Mouse (Mus musculus) embryonic facial prominence, embryonic 11.5 days (tissue): ENCODE data around the gene Sipa1l2. TPM values are rescaled to one million over a fixed set of nuclear protein-coding genes. Genes with fewer than 3 reads are reported as not detected.

Experiments used
- ATAC-seq: fragments of 200-750 bp; cut with Nextera tagmentation; replicated peaks from 2 replicates; pipeline ENCODE4 v1.8.0; 2017; ENCODE audit warnings: low read depth; ENCODE audit not compliant: insufficient number of reproducible peaks, low FRiP score, low TSS enrichment
- DNase-seq: peaks from one replicate; pipeline ENCODE4 v3.0.0-alpha.2; 2015; ENCODE audit warnings: low spot score
- H3K27ac ChIP-seq: fragments of 300-500 bp; sonication (generic); replicated peaks from 2 replicates; pipeline ENCODE4 v1.5.1; 2014; ENCODE audit warnings: mild to moderate bottlenecking, low read depth, low read length, control low read depth
- H3K27me3 ChIP-seq: fragments of 300-500 bp; sonication (generic); 2 replicates; pipeline ENCODE4 v1.6.1; 2014; ENCODE audit warnings: mild to moderate bottlenecking, low read length, moderate library complexity, mixed read lengths; ENCODE audit not compliant: control insufficient read depth, insufficient read depth
- H3K36me3 ChIP-seq: fragments of 300-500 bp; sonication (generic); replicated peaks from 2 replicates; pipeline ENCODE4 v1.6.1; 2014; ENCODE audit warnings: low read depth, mild to moderate bottlenecking, low read length, moderate library complexity, mixed read lengths; ENCODE audit not compliant: control insufficient read depth, insufficient read depth
- H3K4me1 ChIP-seq: fragments of 300-500 bp; sonication (generic); 2 replicates; pipeline ENCODE4 v1.6.1; 2014; ENCODE audit warnings: low read length, mixed read lengths; ENCODE audit not compliant: control insufficient read depth, insufficient read depth
- H3K4me2 ChIP-seq: fragments of 300-500 bp; sonication (generic); 2 replicates; pipeline ENCODE4 v1.6.1; 2014; ENCODE audit warnings: low read depth, mild to moderate bottlenecking, control low read depth, low read length, moderate library complexity
- H3K4me3 ChIP-seq: fragments of 300-500 bp; sonication (generic); 2 replicates; pipeline ENCODE4 v1.5.1; 2014; ENCODE audit warnings: low read depth, low read length, control low read depth
- H3K9ac ChIP-seq: fragments of 300-500 bp; sonication (generic); replicated peaks from 2 replicates; pipeline ENCODE4 v1.6.1; 2014; ENCODE audit warnings: mild to moderate bottlenecking, control low read depth, low read length
- H3K9me3 ChIP-seq: fragments of 300-500 bp; sonication (generic); replicated peaks from 2 replicates; pipeline ENCODE4 v1.6.1; 2016; ENCODE audit warnings: mild to moderate bottlenecking, low read length, inconsistent platforms, mixed read lengths; ENCODE audit not compliant: control insufficient read depth
- WGBS: fragments of 180-500 bp; shearing (Covaris S2); extraction: QIAGEN DNeasy Blood & Tissue Kit; methylation state at CpG from one replicate; pipeline ENCODE4 v1.1.7; 2014; 5-methylcytosine and 5-hydroxymethylcytosine counted together
- polyA plus RNA-seq: library from polyadenylated mRNA; unstranded; fragments of >200 nt; fragmentation: Nextera tagmentation; extraction: Ambion mirVana; gene quantifications from 2 replicates; pipeline ENCODE4 v1.2.1, GENCODE M21; 2014

The Sipa1l2 gene
- polyA plus RNA-seq: 9.4 and 9.6 TPM in 2 replicates

DNA sequence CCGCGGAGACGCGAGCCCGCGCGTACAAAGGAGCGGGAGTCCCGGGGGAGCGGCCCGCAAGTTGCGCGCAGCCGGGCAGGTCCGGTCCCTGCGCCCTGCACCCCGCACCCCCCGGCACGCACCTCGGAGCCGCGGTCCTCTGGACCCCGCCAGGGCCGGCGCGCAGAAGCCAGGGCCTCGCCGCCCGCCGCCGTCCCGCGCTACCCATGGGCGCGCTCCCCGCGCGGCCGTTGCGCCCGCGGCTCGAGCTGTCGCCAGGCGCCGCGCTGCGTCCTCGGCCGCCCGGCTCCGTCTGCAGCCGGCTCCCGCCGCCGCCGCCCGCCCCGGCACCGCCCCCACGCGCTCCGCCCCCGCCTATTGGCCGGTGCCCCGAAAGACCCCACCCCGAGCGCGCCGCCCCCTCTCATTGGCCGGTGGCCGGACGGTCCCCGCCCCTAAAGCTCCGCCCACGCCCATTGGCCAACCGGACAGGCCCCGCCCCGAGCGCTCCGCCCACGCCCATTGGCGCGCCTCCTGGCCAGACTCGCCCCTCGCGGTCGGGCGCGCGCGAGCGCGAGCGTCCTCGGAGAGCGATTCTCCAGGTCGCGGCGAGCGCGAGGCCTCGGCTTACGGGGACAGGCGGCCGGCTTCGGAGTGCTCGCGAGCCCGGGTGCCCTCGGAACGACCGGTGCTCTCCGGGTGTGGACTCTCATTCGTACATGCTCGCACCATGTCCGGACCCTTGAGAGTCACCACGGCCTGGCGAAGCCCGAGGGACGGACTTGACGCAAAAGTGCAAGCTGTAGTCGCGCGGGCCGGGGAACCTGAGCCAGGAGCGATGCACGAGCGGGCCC is at the start of gene Sipa1l2:
TSS of gene Sipa1l2 (minus strand) at position 276 of the 833 bp plus-strand sequence.
- H3K9ac ChIP-seq: peak within 1 kb of the TSS; percentile 78
- H3K4me3 ChIP-seq: peak within 1 kb of the TSS; percentile 83
- peak; percentile 87 for ATAC-seq
- H3K27ac ChIP-seq: no peak within 1 kb of the TSS
- 0 out of 2 replicates have a peak, but pooled peaks cover 3% of the 10 kb centered on the region for H3K27me3 ChIP-seq
- peak; percentile 99 for DNase-seq
- no peaks in the 10 kb centered on the region for H3K9me3 ChIP-seq
- peak within 1 kb of the TSS; percentile 94 for H3K4me2 ChIP-seq
- H3K4me1 ChIP-seq: peaks cover 7% of the 10 kb centered on the region
- WGBS: 0% methylated on average over 78 of the region's 129 CpGs
- no peaks in the 10 kb centered on the region for H3K36me3 ChIP-seq

DNA sequence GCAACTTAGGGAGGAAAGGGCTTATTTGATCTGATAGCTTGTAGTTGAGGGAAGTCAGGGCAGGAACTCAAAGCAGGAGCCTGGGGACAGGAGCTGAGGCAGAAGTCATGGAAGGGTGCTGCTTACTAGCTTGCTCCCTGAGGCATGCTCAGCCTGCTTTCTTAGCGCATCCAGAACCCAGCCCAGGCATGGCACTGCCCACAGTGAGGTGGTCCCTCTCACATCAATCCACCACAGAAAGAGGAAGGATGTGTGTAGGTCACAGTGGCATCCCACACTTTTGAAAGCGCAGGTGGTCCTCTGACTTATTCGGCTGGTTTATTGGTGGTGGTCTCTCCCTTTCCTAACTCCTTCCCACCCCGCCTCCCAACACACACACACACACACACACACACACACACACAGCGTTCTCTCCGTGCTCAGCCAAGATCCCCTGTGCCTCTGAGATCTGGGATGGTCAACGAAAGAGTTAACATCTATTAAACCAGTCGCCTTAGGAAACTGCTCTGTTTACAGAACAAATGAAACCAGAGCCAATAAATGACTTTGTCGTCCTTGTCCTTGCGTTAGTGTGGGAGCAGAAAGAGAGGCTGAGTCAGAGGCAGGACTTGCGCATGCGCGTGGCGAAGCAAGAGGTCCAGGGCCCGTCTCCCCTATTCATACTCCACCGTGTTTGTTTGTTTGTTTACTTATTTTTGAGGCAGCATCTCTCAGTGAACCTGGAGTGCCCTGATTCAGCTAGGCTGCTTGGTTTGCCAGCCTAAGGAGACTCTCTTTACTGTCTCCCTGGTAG is 49.1 kb upstream of the Sipa1l2 start:
- DNase-seq: no peak
- no peak overlapping the region for H3K9ac ChIP-seq
- H3K4me2 ChIP-seq: no peak overlapping the region
- H3K36me3 ChIP-seq: no peaks in the 10 kb centered on the region
- WGBS: 71% methylated on average over 16 of the region's 16 CpGs
- H3K9me3 ChIP-seq: no peaks in the 10 kb centered on the region
- no peak for ATAC-seq
- no peak overlapping the region for H3K27ac ChIP-seq
- no peak overlapping the region for H3K4me3 ChIP-seq
- no peaks in the 10 kb centered on the region for H3K27me3 ChIP-seq
- no peaks in the 10 kb centered on the region; the same call in 1 of the 2 replicates for H3K4me1 ChIP-seq

DNA sequence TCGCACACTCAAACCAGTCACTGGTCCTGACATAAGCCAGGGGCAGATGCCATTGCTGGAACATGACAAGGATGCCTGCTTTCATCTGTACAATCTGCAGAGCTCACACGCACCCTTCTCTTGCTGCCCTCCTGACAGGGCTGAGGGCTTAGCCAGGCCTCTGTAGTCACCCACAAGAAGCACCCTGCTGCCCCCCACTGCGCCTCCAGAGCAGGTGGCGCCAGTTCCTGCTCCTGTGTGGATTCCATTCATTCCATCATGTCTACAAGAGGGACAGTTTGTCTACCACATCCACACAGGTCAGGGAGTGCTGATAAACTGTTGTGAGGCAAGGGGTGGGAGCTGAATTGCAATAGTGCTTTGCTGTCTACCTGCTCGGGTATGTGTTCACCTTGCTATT is 47.3 kb upstream of the Sipa1l2 start:
- Histone ChIP-seq H3K9ac (no peak overlapping the region), H3K9me3 (no peaks in the 10 kb centered on the region), H3K4me2 (no peak overlapping the region), H3K36me3 (no peaks in the 10 kb centered on the region), H3K27me3 (no peaks in the 10 kb centered on the region), H3K4me1 (no peaks in the 10 kb centered on the region; the same call in 1 of the 2 replicates), H3K4me3 (no peak overlapping the region), H3K27ac (no peak overlapping the region)
- WGBS: 73% methylated on average over 5 of the region's 5 CpGs
- DNase-seq (no peak), ATAC-seq (no peak)

DNA sequence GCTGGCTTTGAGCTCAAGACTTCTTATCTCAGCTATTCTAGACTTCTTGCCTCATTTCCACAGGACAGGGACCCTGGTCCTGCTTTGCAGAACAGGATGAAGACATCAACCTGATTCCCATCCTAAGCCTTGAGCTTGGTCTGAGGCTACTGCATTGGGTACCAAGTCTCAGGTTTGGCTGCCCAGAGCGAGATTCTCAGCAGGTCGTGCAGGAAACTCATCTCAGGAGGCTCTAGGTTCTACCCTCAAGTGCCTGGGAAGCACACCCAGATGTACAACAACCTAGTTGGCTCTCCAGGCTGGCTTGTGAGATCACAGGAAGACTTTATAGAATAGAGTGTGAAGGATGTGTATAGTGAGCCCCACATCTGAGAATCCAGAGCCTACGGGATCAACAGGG is 46.4 kb upstream of the Sipa1l2 start:
- ATAC-seq: no peak
- WGBS: 86% methylated on average over 3 of the region's 3 CpGs
- Histone ChIP-seq H3K4me2 (no peak overlapping the region), H3K36me3 (no peaks in the 10 kb centered on the region), H3K9me3 (no peaks in the 10 kb centered on the region), H3K9ac (no peak overlapping the region), H3K4me1 (no peaks in the 10 kb centered on the region; the same call in 1 of the 2 replicates), H3K4me3 (no peak overlapping the region), H3K27me3 (no peaks in the 10 kb centered on the region), H3K27ac (no peak overlapping the region)
- no peak for DNase-seq

DNA sequence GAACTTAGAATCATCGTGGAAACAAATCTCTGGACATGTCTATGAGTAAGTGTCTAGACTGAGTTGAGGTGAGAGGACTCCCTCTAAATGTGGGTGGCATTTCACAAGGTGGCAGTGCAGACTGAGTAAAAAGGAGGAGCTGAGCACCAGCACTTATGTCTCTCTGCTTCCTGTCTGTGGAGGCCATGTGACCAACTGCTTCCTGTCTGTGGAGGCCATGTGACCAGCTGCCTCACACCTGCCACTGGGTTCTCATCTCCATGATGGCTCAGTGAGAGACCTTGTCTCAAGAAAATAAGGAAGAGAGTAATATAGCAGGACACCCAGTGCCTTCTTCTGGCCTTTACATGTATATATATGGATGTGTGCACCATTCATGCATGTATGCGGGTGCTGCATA is 43.9 kb upstream of the Sipa1l2 start:
- H3K36me3 ChIP-seq: no peaks in the 10 kb centered on the region
- H3K27me3 ChIP-seq: no peaks in the 10 kb centered on the region
- no peak overlapping the region for H3K9ac ChIP-seq
- ATAC-seq: no peak
- no peak overlapping the region for H3K4me2 ChIP-seq
- H3K27ac ChIP-seq: no peak overlapping the region
- no peaks in the 10 kb centered on the region for H3K4me1 ChIP-seq
- DNase-seq: no peak
- WGBS: 93% methylated on average over 2 of the region's 2 CpGs
- no peak overlapping the region for H3K4me3 ChIP-seq
- H3K9me3 ChIP-seq: no peaks in the 10 kb centered on the region

DNA sequence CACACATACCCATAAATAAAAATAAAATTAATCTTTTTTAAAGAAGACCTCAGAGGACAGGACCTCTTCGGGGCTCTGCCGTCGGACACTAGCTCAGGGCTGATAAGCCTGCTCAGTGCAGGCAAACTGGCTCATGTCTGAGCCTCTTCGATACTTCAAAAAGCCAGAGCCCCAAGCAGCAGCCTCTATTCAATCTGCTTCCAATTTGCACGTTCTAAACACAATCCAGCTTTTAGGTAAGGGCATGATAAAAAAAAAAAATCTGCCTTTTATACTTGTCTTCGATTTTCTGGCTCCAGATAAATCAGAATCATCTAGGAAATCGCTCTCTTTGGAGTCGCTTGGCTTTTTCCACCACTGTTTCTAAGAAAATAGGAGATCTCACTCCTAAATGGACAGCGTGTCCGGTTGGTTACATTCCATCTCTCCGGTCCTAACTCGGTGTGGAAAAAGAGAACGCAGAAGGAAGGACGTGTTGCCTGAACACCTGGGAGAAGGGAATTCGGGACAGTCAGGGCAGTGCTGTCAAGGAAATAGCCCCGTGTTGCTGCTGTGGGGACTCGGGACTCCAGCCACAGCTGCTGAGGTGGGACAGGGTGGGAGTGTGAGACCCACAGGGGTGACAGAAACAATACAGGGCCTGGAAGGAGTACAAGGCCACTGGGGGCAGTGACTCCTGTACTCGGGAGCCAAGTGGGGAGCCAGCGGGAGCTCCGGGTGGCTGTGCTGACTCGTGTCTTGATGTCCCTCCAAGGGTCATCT is 42.4 kb upstream of the Sipa1l2 start:
- H3K27me3 ChIP-seq: no peaks in the 10 kb centered on the region
- DNase-seq (peak; percentile 54), ATAC-seq (no peak)
- no peak overlapping the region for H3K27ac ChIP-seq
- H3K9me3 ChIP-seq: no peaks in the 10 kb centered on the region
- H3K36me3 ChIP-seq: no peaks in the 10 kb centered on the region
- 75% methylated on average over 21 of the region's 21 CpGs for WGBS
- H3K4me3 ChIP-seq: no peak overlapping the region
- no peaks in the 10 kb centered on the region for H3K4me1 ChIP-seq
- no peak overlapping the region for H3K4me2 ChIP-seq
- no peak overlapping the region for H3K9ac ChIP-seq

DNA sequence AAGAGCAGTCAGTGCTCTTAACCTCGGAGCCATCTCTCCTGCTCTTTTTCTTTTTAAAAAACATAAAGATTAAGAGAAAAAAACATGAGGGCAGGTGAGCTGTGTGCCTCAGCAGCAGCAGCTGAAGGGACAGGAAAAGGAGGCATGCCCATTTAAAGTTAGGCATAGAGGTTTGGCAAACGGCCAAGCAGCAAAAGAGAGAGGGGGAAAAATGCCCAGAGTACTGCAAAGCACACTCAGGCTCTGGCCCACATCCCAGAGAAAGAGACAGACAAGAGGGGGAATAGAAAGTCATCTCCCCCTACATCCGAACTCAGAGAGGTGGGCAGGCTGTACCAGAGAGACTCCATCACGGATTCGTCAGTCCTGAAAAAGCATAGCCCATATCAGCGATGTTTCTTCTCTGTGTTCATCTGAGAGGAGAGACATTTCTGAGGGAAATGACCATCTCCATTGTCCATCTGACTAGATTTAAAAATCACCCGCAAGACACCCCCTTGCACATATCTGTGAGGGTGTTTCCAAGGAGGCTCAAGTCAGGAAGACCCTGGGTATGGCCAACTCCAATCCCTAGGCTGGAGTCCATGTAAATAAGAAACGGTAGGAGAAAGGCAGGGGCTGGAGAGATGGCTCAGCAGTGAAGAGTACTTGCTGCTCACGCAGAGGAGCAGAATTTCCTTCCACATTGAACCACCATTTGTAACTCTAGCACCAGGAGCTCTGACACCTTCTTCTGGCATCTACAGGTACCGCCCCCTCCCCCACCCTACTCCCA is 41.6 kb upstream of the Sipa1l2 start:
- DNase-seq (no peak), ATAC-seq (no peak)
- no peak overlapping the region for H3K4me3 ChIP-seq
- no peak overlapping the region for H3K27ac ChIP-seq
- H3K27me3 ChIP-seq: no peaks in the 10 kb centered on the region
- WGBS: 88% methylated on average over 10 of the region's 10 CpGs
- H3K4me2 ChIP-seq: no peak overlapping the region
- no peaks in the 10 kb centered on the region for H3K36me3 ChIP-seq
- no peaks in the 10 kb centered on the region for H3K9me3 ChIP-seq
- no peak overlapping the region for H3K9ac ChIP-seq
- H3K4me1 ChIP-seq: no peaks in the 10 kb centered on the region
